Comparison of ENCODE assay signal across 23 mouse cellular contexts in the genomic region with DNA sequence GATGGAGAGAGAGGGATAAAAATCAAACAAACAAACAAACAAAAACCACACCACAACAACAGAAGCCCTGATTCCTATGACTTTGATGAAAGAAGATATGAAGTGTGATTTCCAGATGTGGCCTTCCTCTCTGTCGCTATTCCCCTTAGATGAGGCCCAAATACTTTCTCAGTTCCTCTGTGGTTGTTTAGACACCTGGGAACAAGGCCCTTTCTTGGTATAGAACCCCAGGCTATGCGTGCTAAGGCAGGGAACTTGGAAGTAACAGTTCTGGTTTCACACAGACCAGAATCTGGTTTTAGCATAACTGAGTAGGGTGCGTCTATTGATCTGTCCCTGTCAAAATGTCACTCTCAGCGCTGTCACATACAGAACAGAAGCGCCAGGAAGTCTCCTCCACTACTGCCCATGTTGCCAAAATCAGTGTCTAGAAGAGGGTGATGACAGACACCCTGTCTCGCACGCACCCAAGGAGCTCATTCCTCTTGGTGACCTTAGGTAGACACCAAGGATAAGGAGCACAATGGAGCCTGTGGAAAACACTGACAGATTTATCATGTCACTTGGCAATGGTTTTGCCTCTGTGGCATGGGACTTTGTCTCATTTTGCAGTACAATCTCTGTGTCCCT. TPM values are rescaled to one million over a fixed set of nuclear protein-coding genes. Genes with fewer than 3 reads are reported as not detected.
A peak's percentile ranks its signal among the peaks of the same experiment; 100 is the strongest.
DNase-seq lines count a peak whose midpoint lies in the region; ATAC-seq and TF ChIP-seq lines count a peak whose summit lies in the region.
"Had no signal": no experiment of that assay in that cellular context is flagged by ENCODE, and none has a peak within 500 bp of the region (broad histone marks: within the 10 kb centered on the region; RNA-seq: fewer than 3 reads in every experiment).

No protein-coding gene starts in this region.

- H3K27ac ChIP-seq in heart, embryonic 10.5 days, result 0 out of 2 replicates have a peak overlapping the region, but pooled peaks have one; percentile 38
- H3K27ac ChIP-seq in bone marrow, adult 2 months (ENCODE audit: control insufficient read depth, insufficient read depth, low read depth, low read length, poor library complexity), result peak overlapping the region; percentile 43; the same call in 1 of the 2 replicates
- H3K27ac ChIP-seq: embryonic facial prominence, embryonic 15.5 days; forebrain, embryonic 10.5 days; forebrain, embryonic 15.5 days; heart, embryonic 15.5 days; hindbrain, embryonic 12.5 days had no signal

- H3K36me3 ChIP-seq in heart, embryonic 10.5 days, result no peaks in the 10 kb centered on the region
- H3K36me3 ChIP-seq: embryonic facial prominence, embryonic 15.5 days; forebrain, embryonic 10.5 days; forebrain, embryonic 15.5 days; G1E; heart, embryonic 15.5 days; hindbrain, embryonic 12.5 days had no signal

- TF ChIP-seq POLR2A in bone marrow, adult 2 months (IDR thresholded peaks at IDR 0.05; ENCODE audit: borderline replicate concordance, control insufficient read depth, low read depth, low read length), result no peak

- DNase-seq in heart, embryonic 10.5 days (ENCODE audit: low spot score), result no peak
- DNase-seq in heart, postnatal 4 days, result no peak
- no peak for DNase-seq in thymus, postnatal 0 days (ENCODE audit: low spot score)
- DNase-seq in cerebellum, adult 18-20 months, result no peak
- DNase-seq: adrenal gland, adult 8-10 months; cerebellum, adult 2 months; cerebellum, postnatal 10 days; embryo, embryonic 11 days; gastrocnemius, postnatal 10 days; kidney, adult 8-10 months had no signal

- H3K4me3 ChIP-seq in heart, embryonic 10.5 days, result 0 out of 2 replicates have a peak overlapping the region, but pooled peaks have one; percentile 5
- no peak overlapping the region for H3K4me3 ChIP-seq in bone marrow, adult 2 months (replicated peaks; ENCODE audit: control insufficient read depth, low read depth, low read length)
- H3K4me3 ChIP-seq: embryonic facial prominence, embryonic 15.5 days; erythroblast, embryonic 14.5 days; forebrain, embryonic 10.5 days; forebrain, embryonic 15.5 days; heart, embryonic 15.5 days; hindbrain, embryonic 12.5 days had no signal

- no peaks in the 10 kb centered on the region for H3K27me3 ChIP-seq in heart, embryonic 10.5 days (ENCODE audit: insufficient read depth, poor library complexity, severe bottlenecking)
- H3K27me3 ChIP-seq: embryonic facial prominence, embryonic 15.5 days; forebrain, embryonic 15.5 days; heart, embryonic 15.5 days had no signal

- peaks cover 60% of the 10 kb centered on the region for H3K4me1 ChIP-seq in heart, embryonic 10.5 days
- peaks cover 1% of the 10 kb centered on the region for H3K4me1 ChIP-seq in bone marrow, adult 2 months (ENCODE audit: control insufficient read depth, insufficient read depth, low read length)
- H3K4me1 ChIP-seq: forebrain, embryonic 10.5 days; forebrain, embryonic 15.5 days; hindbrain, embryonic 12.5 days had no signal

- WGBS in heart, embryonic 10.5 days, result 43% methylated on average over 7 of the region's 7 CpGs
- 70% methylated on average over 7 of the region's 7 CpGs for WGBS in bone marrow, adult 2 months

- no peaks in the 10 kb centered on the region for H3K9me3 ChIP-seq in heart, embryonic 10.5 days
- H3K9me3 ChIP-seq: embryonic facial prominence, embryonic 15.5 days; forebrain, embryonic 10.5 days; forebrain, embryonic 15.5 days; heart, embryonic 15.5 days; hindbrain, embryonic 12.5 days had no signal

- no peak for TF ChIP-seq CTCF in bone marrow, adult 2 months (IDR thresholded peaks at IDR 0.05; ENCODE audit: control insufficient read depth, insufficient read depth, low read length)

- ATAC-seq in granulocyte monocyte progenitor cell, adult 5-6 weeks (replicated peaks; ENCODE audit: poor library complexity, severe bottlenecking), result peak; percentile 13
- ATAC-seq in megakaryocyte, adult 5-6 weeks (ENCODE audit: poor library complexity, severe bottlenecking), result peak; percentile 14; the same call in 1 of the 2 replicates
- ATAC-seq: forebrain, embryonic 15.5 days; hindbrain, embryonic 16.5 days; inflammation-experienced regulatory T-cells, adult 6 months; intestine, postnatal 0 days had no signal

RNA-seq across cellular contexts. Expression of gene Slco3a1, which starts 23.0 kb away (rescaled TPM):
- 26.9 and 36.7 TPM in 2 replicates for polyA plus RNA-seq in heart, embryonic 10.5 days (2016; fragmentation: Nextera tagmentation; extraction: Ambion mirVana)
- total RNA-seq in heart, postnatal 4 days (2021), result 10 to 100 TPM; 44.7 to 47.7 TPM
- polyA plus RNA-seq in bone marrow, adult 2 months (2011; ENCODE audit: insufficient read depth, insufficient read length, low replicate concordance, missing spikeins), result 5.6 and 5.8 TPM in 2 replicates
- 34.9 and 51.2 TPM in 2 replicates for total RNA-seq in granulocyte monocyte progenitor cell, adult 5-6 weeks (2014; fragmentation: Nextera tagmentation)
- 25.2 and 27.1 TPM in 2 replicates for total RNA-seq in granulocyte monocyte progenitor cell, adult 5-6 weeks (2017)
- 3.8 and 6.5 TPM in 2 replicates for total RNA-seq in megakaryocyte, adult 5-6 weeks (2015)
- 3.5 and 5.2 TPM in 2 replicates for total RNA-seq in megakaryocyte, adult 5-6 weeks (2017)
- polyA plus RNA-seq in thymus, postnatal 0 days (2015; fragmentation: Nextera tagmentation; extraction: Ambion mirVana), result 11.0 and 11.3 TPM in 2 replicates
- polyA plus RNA-seq: G1E had no signal
